Mouse (Mus musculus) cerebellum, adult 11-12 months (tissue): Measurements from ENCODE around the gene P2ry4.
A peak's percentile ranks its signal among the peaks of the same experiment; 100 is the strongest.

Experiments used
- DNase-seq: peaks from one replicate; pipeline ENCODE4 v3.0.0; 2022

P2ry4 gene

GRCm38 (mm10) chrX:100594791-100595190, at the start of gene P2ry4:
Gene P2ry4 (minus strand): TSS chrX:100594869.
- no peak for DNase-seq

GRCm38 (mm10) chrX:100638477-100638876, 43.8 kb upstream of the P2ry4 start:
- no peak for DNase-seq

DNA sequence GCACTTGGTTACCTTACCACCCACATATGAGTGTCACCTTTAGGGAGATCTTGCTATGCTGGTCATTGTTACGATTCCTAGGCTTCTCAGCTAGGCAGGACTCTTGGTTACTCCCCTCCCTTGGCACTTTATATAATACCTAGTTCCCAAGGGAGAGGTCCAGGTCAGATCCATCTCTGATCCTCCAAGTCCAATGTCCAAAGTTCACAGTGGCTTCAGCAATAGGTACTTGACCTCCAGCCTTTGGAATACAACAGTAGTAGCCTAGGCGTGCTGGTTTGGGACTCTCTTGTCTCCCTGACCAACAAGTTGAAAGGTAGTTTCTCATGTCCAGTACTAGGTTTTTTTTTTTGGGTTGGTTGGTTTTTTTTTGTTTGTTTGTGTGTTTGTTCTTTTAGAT, 34.4 kb upstream of the P2ry4 start:
- DNase-seq: no peak

GRCm38 (mm10) chrX:100625802-100626793, 31.4 kb upstream of the P2ry4 start, which contains the start of gene Pdzd11:
Gene Pdzd11 (minus strand): TSS chrX:100626568.
- peak; percentile 88 for DNase-seq

DNA sequence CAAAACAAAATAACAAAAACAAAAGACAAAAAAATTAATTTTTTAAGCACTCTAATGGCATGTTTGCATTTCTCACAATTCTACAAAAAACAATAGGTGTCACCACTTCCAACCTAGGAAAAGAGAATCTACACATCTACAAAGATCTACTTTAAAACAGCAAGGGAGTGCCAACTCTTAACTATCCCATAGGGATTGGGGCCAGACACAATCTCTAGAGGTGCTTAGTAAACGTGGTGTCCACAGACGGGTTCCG, 30.8 kb upstream of the P2ry4 start, which contains the start of gene Kif4:
Gene Kif4 (plus strand): TSS at position 192 of the 256 bp plus-strand sequence.
- no peak for DNase-seq

GRCm38 (mm10) chrX:100625146-100625545, 30.5 kb upstream of the P2ry4 start:
- DNase-seq: no peak

GRCm38 (mm10) chrX:100624242-100624641, 29.6 kb upstream of the P2ry4 start:
- DNase-seq: no peak

GRCm38 (mm10) chrX:100621366-100621765, 26.7 kb upstream of the P2ry4 start:
- no peak for DNase-seq

DNA sequence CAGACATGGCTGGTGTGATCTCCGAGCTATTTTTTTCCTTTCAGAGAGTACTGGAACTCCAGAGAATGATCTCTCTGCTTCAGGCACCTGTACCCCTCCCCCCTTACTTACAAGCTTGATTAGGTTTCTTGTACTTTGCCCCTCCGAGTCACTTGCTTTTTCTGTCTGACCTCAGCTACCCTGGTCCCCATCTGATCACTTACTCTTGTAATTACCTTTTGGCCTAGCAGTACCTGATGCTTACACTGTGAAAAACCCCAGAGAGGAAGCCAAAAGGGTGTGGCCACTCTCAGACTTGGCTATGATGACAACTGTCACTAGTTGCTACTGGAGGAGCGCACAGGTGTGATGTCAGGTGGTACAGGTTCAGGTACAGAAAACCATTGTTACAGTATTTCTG, 23.8 kb upstream of the P2ry4 start:
- no peak for DNase-seq

DNA sequence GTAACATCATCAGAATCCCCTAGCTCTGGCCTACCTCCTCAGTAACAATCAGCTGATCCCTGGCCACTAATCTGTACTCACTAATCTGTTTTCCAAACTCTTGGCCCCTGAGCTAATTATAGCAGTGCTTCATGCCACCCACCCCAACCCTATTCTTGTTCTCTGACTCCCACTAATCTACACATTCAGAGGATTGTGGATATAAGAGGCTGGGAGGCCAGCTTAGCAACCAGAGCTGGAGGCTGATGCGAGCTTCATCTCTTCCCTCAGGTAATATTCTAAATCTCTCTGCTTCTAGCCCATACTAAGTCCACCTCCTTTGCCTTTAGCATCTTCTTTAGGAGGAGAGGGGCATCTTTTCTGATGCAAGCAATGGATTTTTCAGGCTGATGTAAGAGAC, 10.6 kb upstream of the P2ry4 start, which contains the start of gene Arr3:
Gene Arr3 (plus strand): TSS at position 184 of the 400 bp plus-strand sequence.
- DNase-seq: no peak

DNA sequence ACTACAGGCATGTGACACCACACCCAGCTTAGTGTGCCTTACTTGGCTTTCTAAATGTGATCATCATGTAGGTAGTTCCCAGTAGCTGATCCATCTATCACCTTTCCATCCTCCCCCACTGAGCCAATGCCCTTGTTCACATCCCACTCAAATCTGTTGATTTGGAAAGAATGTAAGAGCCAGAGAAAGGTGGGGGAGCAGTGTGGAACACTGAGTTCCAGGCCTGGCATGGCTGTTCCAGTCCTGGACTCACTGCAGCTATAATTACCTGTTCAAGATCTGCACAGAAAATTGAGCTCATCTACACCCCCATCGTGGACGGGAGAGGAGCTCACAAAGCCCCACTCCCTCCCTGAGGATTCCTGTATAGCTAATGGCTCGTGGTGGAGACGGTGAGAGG, 5.1 kb upstream of the P2ry4 start:
- DNase-seq: no peak

DNA sequence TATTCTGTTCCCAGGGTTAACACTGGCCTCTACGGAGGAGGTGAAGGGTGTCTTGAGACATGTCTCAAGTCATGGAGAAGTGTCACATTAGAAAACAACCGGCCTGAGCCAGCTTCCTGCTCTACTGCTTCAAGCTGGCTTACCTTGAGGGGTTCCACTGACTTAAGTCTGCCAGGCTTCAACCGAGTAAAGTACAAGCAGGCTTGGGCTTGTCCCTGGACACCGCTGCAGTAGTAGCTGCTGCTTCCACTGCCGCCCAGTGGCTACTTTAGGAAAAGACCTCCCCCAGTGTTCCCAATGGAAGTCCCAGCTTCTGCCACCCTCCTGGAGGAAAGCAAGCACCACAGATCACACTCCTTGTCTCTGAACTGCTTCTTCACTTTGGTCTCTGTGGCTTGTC, 2.8 kb upstream of the P2ry4 start:
- no peak for DNase-seq

DNA sequence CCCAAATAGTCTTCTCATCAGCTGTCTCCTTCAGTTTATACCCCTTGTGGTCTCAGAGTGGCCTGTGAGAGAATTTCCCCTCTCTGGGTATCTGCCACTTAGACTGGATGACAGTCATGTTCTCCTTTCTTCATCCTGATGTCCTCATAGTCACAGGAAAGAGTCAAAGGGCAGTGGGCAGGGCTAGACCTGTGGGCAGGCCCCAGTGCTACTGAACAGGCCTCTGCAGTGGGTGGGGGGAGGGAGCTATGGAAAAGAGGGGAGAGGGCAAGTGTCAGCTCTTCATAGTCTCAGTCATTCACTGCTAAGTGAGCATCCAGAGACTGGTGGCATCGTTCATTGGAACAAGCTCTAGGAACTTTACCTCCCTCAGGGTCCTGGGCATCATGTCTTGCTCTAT, 22.7 kb downstream of the P2ry4 start, which contains the start of gene Awat1:
Gene Awat1 (plus strand): TSS at position 301 of the 400 bp plus-strand sequence.
- no peak for DNase-seq

DNA sequence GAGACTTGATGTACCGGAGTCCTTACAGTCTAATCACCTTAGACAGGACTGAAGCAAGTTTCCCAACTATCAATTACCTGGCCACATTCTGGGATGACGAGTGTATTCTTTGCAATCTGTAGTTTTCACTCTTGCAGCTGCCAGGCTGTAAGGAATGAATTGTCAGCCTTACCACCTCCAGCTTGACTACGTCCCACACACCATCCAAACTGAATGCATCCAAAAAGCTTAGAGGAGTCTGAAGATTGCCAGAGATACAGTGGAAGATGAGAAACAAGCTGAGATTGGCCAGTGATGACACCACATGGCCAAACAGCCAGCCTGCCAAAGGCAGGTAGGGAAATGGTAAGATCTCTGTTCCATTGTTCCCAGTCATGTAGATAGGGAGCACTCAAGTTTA, 29.0 kb downstream of the P2ry4 start:
- DNase-seq: no peak

DNA sequence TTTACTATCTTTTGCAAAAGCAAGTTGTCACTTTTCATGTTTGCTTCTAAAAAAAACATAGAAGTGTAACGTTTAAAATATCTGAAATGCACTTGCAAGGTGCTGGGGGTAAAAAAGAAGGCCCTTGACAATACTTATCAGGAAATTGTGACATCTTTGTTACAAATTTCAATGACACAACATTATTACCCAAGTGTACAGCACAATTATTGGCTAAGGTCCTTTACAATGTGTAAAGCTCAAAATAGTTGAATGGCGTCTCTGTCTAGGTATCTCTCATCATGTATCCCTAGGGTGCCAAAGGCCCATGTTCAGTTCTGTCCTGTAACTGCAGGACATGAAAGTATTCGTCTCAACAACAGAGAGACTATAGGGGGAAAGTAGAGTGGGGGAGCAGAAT, 38.6 kb downstream of the P2ry4 start:
- DNase-seq: no peak
